Mouse (Mus musculus) myocyte (in vitro differentiated cells): Measurements from ENCODE around the gene Rbm15.

Experiments used
- MAX ChIP-seq: IDR thresholded peaks from one replicate; pipeline ENCODE4 v1.6.1; 2011; ENCODE audit warnings: low read depth, mild to moderate bottlenecking, control low read depth
- POLR2A ChIP-seq: IDR thresholded peaks from one replicate; pipeline ENCODE4 v1.6.1; 2011; ENCODE audit warnings: low read depth, mild to moderate bottlenecking, control low read depth, moderate library complexity; ENCODE audit not compliant: insufficient read length

DNA sequence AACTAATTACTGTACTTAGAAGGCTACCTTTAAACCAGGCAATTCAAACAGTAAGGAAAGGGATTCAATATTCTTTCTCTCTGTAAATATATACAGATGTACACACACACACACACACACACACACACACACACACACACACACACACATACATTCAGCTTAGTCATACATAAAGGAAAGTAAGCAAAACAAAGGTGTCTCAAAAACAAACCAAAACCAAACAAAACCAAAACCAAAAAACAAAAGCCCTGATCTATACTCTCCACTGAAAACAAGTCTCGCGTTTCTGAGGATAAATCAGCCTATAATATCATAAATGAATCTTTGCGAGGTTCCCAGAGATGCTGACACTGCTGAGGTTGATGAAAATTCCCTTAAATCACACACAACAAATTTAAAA lies 16.1 kb downstream of the Rbm15 start:
- TF ChIP-seq POLR2A (no peak), MAX (no peak)
